Mouse (Mus musculus) embryonic facial prominence, embryonic 11.5 days (tissue): ENCODE results near the gene D3Ertd254e. TPM values are rescaled to one million over a fixed set of nuclear protein-coding genes. Genes with fewer than 3 reads are reported as not detected.
"Not testable (repeated sequence)": the region's sequence is repeated elsewhere in the genome, so short reads cannot be mapped to it uniquely, and the experiment has no call there.

Source experiments
- ATAC-seq: fragments of 200-750 bp; cut with Nextera tagmentation; replicated peaks from 2 replicates; pipeline ENCODE4 v1.8.0; 2017; ENCODE audit warnings: low read depth; ENCODE audit not compliant: insufficient number of reproducible peaks, low FRiP score, low TSS enrichment
- DNase-seq: peaks from one replicate; pipeline ENCODE4 v3.0.0-alpha.2; 2015; ENCODE audit warnings: low spot score
- H3K27ac ChIP-seq: fragments of 300-500 bp; sonication (generic); replicated peaks from 2 replicates; pipeline ENCODE4 v1.5.1; 2014; ENCODE audit warnings: mild to moderate bottlenecking, low read depth, low read length, control low read depth
- H3K27me3 ChIP-seq: fragments of 300-500 bp; sonication (generic); 2 replicates; pipeline ENCODE4 v1.6.1; 2014; ENCODE audit warnings: mild to moderate bottlenecking, low read length, moderate library complexity, mixed read lengths; ENCODE audit not compliant: control insufficient read depth, insufficient read depth
- H3K36me3 ChIP-seq: fragments of 300-500 bp; sonication (generic); replicated peaks from 2 replicates; pipeline ENCODE4 v1.6.1; 2014; ENCODE audit warnings: low read depth, mild to moderate bottlenecking, low read length, moderate library complexity, mixed read lengths; ENCODE audit not compliant: control insufficient read depth, insufficient read depth
- H3K4me1 ChIP-seq: fragments of 300-500 bp; sonication (generic); 2 replicates; pipeline ENCODE4 v1.6.1; 2014; ENCODE audit warnings: low read length, mixed read lengths; ENCODE audit not compliant: control insufficient read depth, insufficient read depth
- H3K4me2 ChIP-seq: fragments of 300-500 bp; sonication (generic); 2 replicates; pipeline ENCODE4 v1.6.1; 2014; ENCODE audit warnings: low read depth, mild to moderate bottlenecking, control low read depth, low read length, moderate library complexity
- H3K4me3 ChIP-seq: fragments of 300-500 bp; sonication (generic); 2 replicates; pipeline ENCODE4 v1.5.1; 2014; ENCODE audit warnings: low read depth, low read length, control low read depth
- H3K9ac ChIP-seq: fragments of 300-500 bp; sonication (generic); replicated peaks from 2 replicates; pipeline ENCODE4 v1.6.1; 2014; ENCODE audit warnings: mild to moderate bottlenecking, control low read depth, low read length
- H3K9me3 ChIP-seq: fragments of 300-500 bp; sonication (generic); replicated peaks from 2 replicates; pipeline ENCODE4 v1.6.1; 2016; ENCODE audit warnings: mild to moderate bottlenecking, low read length, inconsistent platforms, mixed read lengths; ENCODE audit not compliant: control insufficient read depth
- WGBS: fragments of 180-500 bp; shearing (Covaris S2); extraction: QIAGEN DNeasy Blood & Tissue Kit; methylation state at CpG from one replicate; pipeline ENCODE4 v1.1.7; 2014; 5-methylcytosine and 5-hydroxymethylcytosine counted together
- polyA plus RNA-seq: library from polyadenylated mRNA; unstranded; fragments of >200 nt; fragmentation: Nextera tagmentation; extraction: Ambion mirVana; gene quantifications from 2 replicates; pipeline ENCODE4 v1.2.1, GENCODE M21; 2014

The D3Ertd254e gene
- 10.1 and 10.2 TPM in 2 replicates for polyA plus RNA-seq

GRCm38 (mm10) chr3:36150934-36151686 is at the start of gene D3Ertd254e:
D3Ertd254e (plus strand) TSS chr3:36151017.
- peak within 1 kb of the TSS; percentile 70 for H3K27ac ChIP-seq
- DNase-seq: peak; percentile 95
- ATAC-seq: peak; percentile 100

GRCm38 (mm10) chr3:36116076-36116475 is 34.7 kb upstream of the D3Ertd254e start:
- no peaks in the 10 kb centered on the region for H3K9me3 ChIP-seq

More at GRCm38 (mm10) chr3:36150934-36151686, at the start of gene D3Ertd254e:
- H3K4me2 ChIP-seq: peak within 1 kb of the TSS; percentile 58
- H3K27me3 ChIP-seq: no peaks in the 10 kb centered on the region
- H3K36me3 ChIP-seq: no peaks in the 10 kb centered on the region
- no peaks in the 10 kb centered on the region for H3K4me1 ChIP-seq
- peak within 1 kb of the TSS; percentile 89 for H3K4me3 ChIP-seq
- under 1% methylated on average over 54 of the region's 54 CpGs for WGBS
- no peaks in the 10 kb centered on the region for H3K9me3 ChIP-seq
- peak within 1 kb of the TSS; percentile 94 for H3K9ac ChIP-seq

GRCm38 (mm10) chr3:36119684-36120548 is 30.9 kb upstream of the D3Ertd254e start:
- Histone ChIP-seq H3K27me3 (no peaks in the 10 kb centered on the region), H3K36me3 (no peaks in the 10 kb centered on the region)
- ATAC-seq: no peak

More at GRCm38 (mm10) chr3:36116076-36116475, 34.7 kb upstream of the D3Ertd254e start:
- 87% methylated on average over 4 of the region's 4 CpGs for whole genome bisulfite sequencing
- Histone ChIP-seq H3K27ac (no peak overlapping the region), H3K4me1 (no peaks in the 10 kb centered on the region), H3K9ac (no peak overlapping the region), H3K27me3 (no peaks in the 10 kb centered on the region), H3K4me3 (no peak overlapping the region), H3K36me3 (no peaks in the 10 kb centered on the region), H3K4me2 (no peak overlapping the region)
- no peak for DNase-seq
- ATAC-seq: no peak

GRCm38 (mm10) chr3:36126176-36126575 is 24.6 kb upstream of the D3Ertd254e start:
- H3K4me3 ChIP-seq, DNase-seq, H3K4me2 ChIP-seq, H3K36me3 ChIP-seq, H3K9ac ChIP-seq, H3K4me1 ChIP-seq, H3K27me3 ChIP-seq, H3K9me3 ChIP-seq, ATAC-seq, H3K27ac ChIP-seq: not testable (repeated sequence)
- 93% methylated on average over 9 of the region's 9 CpGs for WGBS

More at GRCm38 (mm10) chr3:36119684-36120548, 30.9 kb upstream of the D3Ertd254e start:
- Histone ChIP-seq H3K9me3 (0 out of 2 replicates have a peak, but pooled peaks cover 2% of the 10 kb centered on the region), H3K27ac (no peak overlapping the region), H3K4me1 (no peaks in the 10 kb centered on the region), H3K9ac (no peak overlapping the region), H3K4me3 (no peak overlapping the region), H3K4me2 (no peak overlapping the region)
- no peak for DNase-seq

- Histone ChIP-seq H3K4me2 (no peak overlapping the region), H3K36me3 (no peaks in the 10 kb centered on the region), H3K4me1 (no peaks in the 10 kb centered on the region), H3K27ac (no peak overlapping the region), H3K9me3 (no peaks in the 10 kb centered on the region), H3K27me3 (no peaks in the 10 kb centered on the region), H3K9ac (no peak overlapping the region), H3K4me3 (no peak overlapping the region)
- DNase-seq (no peak), ATAC-seq (no peak)
Measured at GRCm38 (mm10) chr3:36136152-36136551, 14.7 kb upstream of the D3Ertd254e start.

GRCm38 (mm10) chr3:36137560-36137959 is 13.3 kb upstream of the D3Ertd254e start:
- WGBS: 49% methylated on average over 2 of the region's 2 CpGs
- H3K4me3 ChIP-seq: no peak overlapping the region
- no peak overlapping the region for H3K9ac ChIP-seq
- no peaks in the 10 kb centered on the region for H3K4me1 ChIP-seq
- peak; percentile 73 for DNase-seq
- no peak overlapping the region for H3K4me2 ChIP-seq
- H3K36me3 ChIP-seq: no peaks in the 10 kb centered on the region
- no peaks in the 10 kb centered on the region for H3K9me3 ChIP-seq
- no peaks in the 10 kb centered on the region for H3K27me3 ChIP-seq
- no peak overlapping the region for H3K27ac ChIP-seq
- no peak for ATAC-seq

GRCm38 (mm10) chr3:36138171-36138660 is 12.6 kb upstream of the D3Ertd254e start:
- no peaks in the 10 kb centered on the region for H3K27me3 ChIP-seq
- H3K27ac ChIP-seq: no peak overlapping the region
- no peak overlapping the region for H3K4me3 ChIP-seq
- no peak overlapping the region for H3K4me2 ChIP-seq
- H3K9ac ChIP-seq: no peak overlapping the region
- no peak for DNase-seq
- H3K9me3 ChIP-seq: no peaks in the 10 kb centered on the region
- no peaks in the 10 kb centered on the region for H3K36me3 ChIP-seq
- no peaks in the 10 kb centered on the region for H3K4me1 ChIP-seq
- 84% methylated on average over 1 of the region's 1 CpGs for WGBS
- no peak for ATAC-seq
